Mouse (Mus musculus): ENCODE results near the gene Msh3. TPM values are rescaled to one million over a fixed set of nuclear protein-coding genes. Genes with fewer than 3 reads are reported as not detected.

The Msh3 gene
- polyA plus RNA-seq, 1 experiment from 2014 or later, result 22.3 TPM

- Histone ChIP-seq H3K27ac (no peak overlapping the region), H3K4me2 (ENCODE audit: low read length) (no peak overlapping the region), H3K4me3 (replicated peaks; ENCODE audit: low read depth, low read length) (no peak overlapping the region), H3K4me1 (replicated peaks; ENCODE audit: insufficient read depth, low read length) (no peaks in the 10 kb centered on the region), H3K9me3 (replicated peaks; ENCODE audit: low read length) (no peaks in the 10 kb centered on the region), H3K27me3 (ENCODE audit: insufficient read depth, low read length) (no peaks in the 10 kb centered on the region), H3K36me3 (ENCODE audit: insufficient read depth, low read length) (no peaks in the 10 kb centered on the region), H3K9ac (ENCODE audit: low read depth, low read length) (no peak overlapping the region)
- ATAC-seq (replicated peaks; ENCODE audit: low FRiP score, low read depth) (no peak), DNase-seq (ENCODE audit: low spot score) (no peak)
- 89% methylated on average over 2 of the region's 2 CpGs for WGBS
- no peak for TF ChIP-seq CTCF (IDR thresholded peaks at IDR 0.05; ENCODE audit: low read depth)
Measured at GRCm38 (mm10) chr13:92297021-92297420, 57.8 kb downstream of the Msh3 start.

GRCm38 (mm10) chr13:92296490-92296889 lies 58.3 kb downstream of the Msh3 start:
- 79% methylated on average over 4 of the region's 4 CpGs for WGBS
- Histone ChIP-seq H3K9me3 (replicated peaks; ENCODE audit: low read length) (no peaks in the 10 kb centered on the region), H3K36me3 (ENCODE audit: insufficient read depth, low read length) (0 out of 2 replicates have a peak, but pooled peaks cover 1% of the 10 kb centered on the region), H3K9ac (ENCODE audit: low read depth, low read length) (no peak overlapping the region), H3K27me3 (ENCODE audit: insufficient read depth, low read length) (no peaks in the 10 kb centered on the region), H3K27ac (no peak overlapping the region), H3K4me1 (replicated peaks; ENCODE audit: insufficient read depth, low read length) (no peaks in the 10 kb centered on the region), H3K4me2 (ENCODE audit: low read length) (no peak overlapping the region), H3K4me3 (replicated peaks; ENCODE audit: low read depth, low read length) (no peak overlapping the region)
- no peak for TF ChIP-seq CTCF (IDR thresholded peaks at IDR 0.05; ENCODE audit: low read depth)
- ATAC-seq (replicated peaks; ENCODE audit: low FRiP score, low read depth), result 0 out of 2 replicates have a peak, but pooled peaks have one; percentile 46
- no peak for DNase-seq (ENCODE audit: low spot score)

- ATAC-seq (replicated peaks; ENCODE audit: low FRiP score, low read depth) (no peak), DNase-seq (ENCODE audit: low spot score) (no peak)
- H3K27me3 ChIP-seq (ENCODE audit: insufficient read depth, low read length), result no peaks in the 10 kb centered on the region
- no peak overlapping the region for H3K4me3 ChIP-seq (replicated peaks; ENCODE audit: low read depth, low read length)
- no peaks in the 10 kb centered on the region for H3K9me3 ChIP-seq (replicated peaks; ENCODE audit: low read length)
- no peak for TF ChIP-seq CTCF (IDR thresholded peaks at IDR 0.05; ENCODE audit: low read depth)
- H3K4me1 ChIP-seq (replicated peaks; ENCODE audit: insufficient read depth, low read length), result no peaks in the 10 kb centered on the region
- no peak overlapping the region for H3K9ac ChIP-seq (ENCODE audit: low read depth, low read length)
- 74% methylated on average over 5 of the region's 5 CpGs for WGBS
- 0 out of 2 replicates have a peak, but pooled peaks cover 4% of the 10 kb centered on the region for H3K36me3 ChIP-seq (ENCODE audit: insufficient read depth, low read length)
- H3K27ac ChIP-seq, result no peak overlapping the region
- no peak overlapping the region for H3K4me2 ChIP-seq (ENCODE audit: low read length)
Measured at GRCm38 (mm10) chr13:92293883-92294282, 60.9 kb downstream of the Msh3 start.

- 0 out of 2 replicates have a peak, but pooled peaks cover 4% of the 10 kb centered on the region for H3K36me3 ChIP-seq (ENCODE audit: insufficient read depth, low read length)
- H3K27me3 ChIP-seq (ENCODE audit: insufficient read depth, low read length), result no peaks in the 10 kb centered on the region
- DNase-seq (ENCODE audit: low spot score) (peak; percentile 13), ATAC-seq (replicated peaks; ENCODE audit: low FRiP score, low read depth) (no peak; the same call in 1 of the 2 replicates)
- no peak overlapping the region for H3K4me2 ChIP-seq (ENCODE audit: low read length)
- no peaks in the 10 kb centered on the region for H3K4me1 ChIP-seq (replicated peaks; ENCODE audit: insufficient read depth, low read length)
- no peak overlapping the region for H3K9ac ChIP-seq (ENCODE audit: low read depth, low read length)
- no peak overlapping the region for H3K4me3 ChIP-seq (replicated peaks; ENCODE audit: low read depth, low read length)
- WGBS, result 41% methylated on average over 4 of the region's 4 CpGs
- H3K27ac ChIP-seq, result no peak overlapping the region
- no peak for TF ChIP-seq CTCF (IDR thresholded peaks at IDR 0.05; ENCODE audit: low read depth)
- no peaks in the 10 kb centered on the region for H3K9me3 ChIP-seq (replicated peaks; ENCODE audit: low read length)
Measured at GRCm38 (mm10) chr13:92291605-92292004, 63.2 kb downstream of the Msh3 start.

- Histone ChIP-seq H3K27me3 (ENCODE audit: insufficient read depth, low read length) (no peaks in the 10 kb centered on the region), H3K4me3 (replicated peaks; ENCODE audit: low read depth, low read length) (no peak overlapping the region), H3K9ac (ENCODE audit: low read depth, low read length) (no peak overlapping the region), H3K27ac (no peak overlapping the region), H3K4me1 (replicated peaks; ENCODE audit: insufficient read depth, low read length) (no peaks in the 10 kb centered on the region), H3K36me3 (ENCODE audit: insufficient read depth, low read length) (0 out of 2 replicates have a peak, but pooled peaks cover 2% of the 10 kb centered on the region), H3K9me3 (replicated peaks; ENCODE audit: low read length) (no peaks in the 10 kb centered on the region), H3K4me2 (ENCODE audit: low read length) (no peak overlapping the region)
- TF ChIP-seq CTCF (IDR thresholded peaks at IDR 0.05; ENCODE audit: low read depth), result no peak
- WGBS, result 93% methylated on average over 2 of the region's 2 CpGs
- DNase-seq (ENCODE audit: low spot score) (no peak), ATAC-seq (replicated peaks; ENCODE audit: low FRiP score, low read depth) (no peak)
Measured at GRCm38 (mm10) chr13:92277027-92277426, 77.8 kb downstream of the Msh3 start.

GRCm38 (mm10) chr13:92275292-92275691 lies 79.5 kb downstream of the Msh3 start:
- 89% methylated on average over 9 of the region's 9 CpGs for WGBS
- Histone ChIP-seq H3K4me1 (replicated peaks; ENCODE audit: insufficient read depth, low read length) (no peaks in the 10 kb centered on the region), H3K27ac (no peak overlapping the region), H3K27me3 (ENCODE audit: insufficient read depth, low read length) (no peaks in the 10 kb centered on the region), H3K9ac (ENCODE audit: low read depth, low read length) (no peak overlapping the region), H3K4me3 (replicated peaks; ENCODE audit: low read depth, low read length) (no peak overlapping the region), H3K9me3 (replicated peaks; ENCODE audit: low read length) (no peaks in the 10 kb centered on the region), H3K4me2 (ENCODE audit: low read length) (no peak overlapping the region), H3K36me3 (ENCODE audit: insufficient read depth, low read length) (0 out of 2 replicates have a peak, but pooled peaks cover 2% of the 10 kb centered on the region)
- no peak for TF ChIP-seq CTCF (IDR thresholded peaks at IDR 0.05; ENCODE audit: low read depth)
- ATAC-seq (replicated peaks; ENCODE audit: low FRiP score, low read depth) (no peak), DNase-seq (ENCODE audit: low spot score) (no peak)
